Mouse (Mus musculus) c-Kit-positive CD71-negative TER-119-negative erythroid progenitor cells, embryonic 14.5 days (primary cell): ENCODE results near the gene Miga1.
A peak's percentile ranks its signal among the peaks of the same experiment; 100 is the strongest.

Source experiments
- DNase-seq: peaks from one replicate; pipeline ENCODE4 v3.0.0-alpha.2; 2013; ENCODE audit warnings: low read depth

Gene Miga1

GRCm38 (mm10) chr3:152245273-152245910 lies 94.8 kb downstream of the Miga1 start:
- no peak for DNase-seq

GRCm38 (mm10) chr3:152243304-152243703 lies 96.9 kb downstream of the Miga1 start:
- no peak for DNase-seq

DNA sequence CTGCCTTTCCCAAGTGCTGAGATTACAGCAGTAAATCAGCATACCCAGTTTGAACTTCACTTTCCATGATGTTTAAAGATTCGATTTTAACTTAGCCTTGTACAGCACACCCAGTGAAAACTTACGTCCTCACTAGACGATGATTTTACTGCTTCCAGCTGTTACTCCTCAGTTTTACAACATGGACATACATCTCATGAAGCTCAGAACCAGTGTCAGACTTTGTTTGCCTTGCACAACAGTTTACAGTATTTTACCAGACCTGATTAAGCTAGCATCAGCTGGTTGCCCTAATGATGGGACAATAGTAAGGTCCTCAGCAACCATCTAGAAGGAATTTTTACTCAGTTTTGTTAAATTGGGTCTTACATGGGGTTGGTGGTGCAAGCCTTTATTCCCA lies 99.1 kb downstream of the Miga1 start:
- no peak for DNase-seq

DNA sequence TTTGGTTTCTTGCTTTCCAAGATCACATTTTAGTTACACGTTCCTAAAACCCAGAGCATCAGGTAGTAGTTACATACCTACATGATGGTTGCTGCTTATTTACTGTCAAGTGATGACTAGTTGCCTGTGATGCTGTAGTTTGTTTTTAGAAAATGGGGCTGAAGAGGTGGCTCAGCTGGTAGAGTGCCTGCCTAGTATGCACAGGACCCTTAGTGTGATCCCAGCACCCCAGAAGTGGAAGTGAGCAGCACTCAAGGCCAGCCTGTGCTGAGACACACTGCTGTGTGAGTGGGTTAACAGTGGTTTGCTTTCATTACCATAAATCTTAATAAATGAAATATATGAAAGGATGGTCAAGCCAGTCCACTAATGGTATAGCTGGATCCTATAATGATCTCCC lies 100.6 kb downstream of the Miga1 start:
- DNase-seq: no peak

- DNase-seq: peak; percentile 36
Observed at GRCm38 (mm10) chr3:152238836-152239235, 101.4 kb downstream of the Miga1 start.

GRCm38 (mm10) chr3:152235805-152236204 lies 104.4 kb downstream of the Miga1 start:
- DNase-seq: no peak

DNA sequence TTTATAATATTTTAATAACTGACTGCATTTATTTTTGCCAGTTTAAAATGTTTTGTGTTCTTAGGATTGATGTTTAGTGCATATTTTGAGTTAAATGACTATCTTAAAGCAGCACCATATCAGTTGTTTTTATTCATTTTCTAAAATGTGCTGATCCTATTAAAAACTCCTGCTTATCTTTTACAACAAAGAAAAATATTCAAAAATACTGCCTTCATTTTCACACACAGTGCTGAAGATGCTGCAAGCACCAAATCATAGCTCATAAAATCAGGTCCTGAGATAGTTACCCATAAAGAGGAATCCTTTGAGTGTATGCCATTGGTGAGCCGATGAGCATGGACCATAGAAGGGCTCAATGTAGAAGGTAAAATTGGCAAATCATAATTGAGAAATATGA lies 105.0 kb downstream of the Miga1 start:
- no peak for DNase-seq

- DNase-seq: no peak
Observed at GRCm38 (mm10) chr3:152231333-152232100, 108.7 kb downstream of the Miga1 start.

DNA sequence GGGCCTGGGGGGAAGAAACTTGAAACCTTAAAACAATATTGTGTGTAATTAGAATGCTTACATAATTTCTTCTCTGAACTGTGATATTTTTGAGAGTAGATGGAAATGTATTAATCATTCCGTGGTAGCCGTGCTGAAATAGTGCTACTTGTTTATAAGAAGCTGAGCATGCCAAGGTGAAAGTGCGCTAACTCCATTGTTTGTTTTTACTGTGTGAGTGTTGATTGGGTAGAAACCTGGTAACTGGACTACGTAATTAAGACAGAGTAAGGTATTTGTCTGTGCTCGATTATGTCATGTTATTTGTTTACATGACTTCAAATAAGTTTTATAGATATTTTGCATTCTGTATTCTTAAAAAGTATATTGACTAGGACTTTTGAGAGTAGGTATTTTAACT lies 110.9 kb downstream of the Miga1 start:
- no peak for DNase-seq

- DNase-seq: no peak
Observed at GRCm38 (mm10) chr3:152228843-152229242, 111.4 kb downstream of the Miga1 start.

DNA sequence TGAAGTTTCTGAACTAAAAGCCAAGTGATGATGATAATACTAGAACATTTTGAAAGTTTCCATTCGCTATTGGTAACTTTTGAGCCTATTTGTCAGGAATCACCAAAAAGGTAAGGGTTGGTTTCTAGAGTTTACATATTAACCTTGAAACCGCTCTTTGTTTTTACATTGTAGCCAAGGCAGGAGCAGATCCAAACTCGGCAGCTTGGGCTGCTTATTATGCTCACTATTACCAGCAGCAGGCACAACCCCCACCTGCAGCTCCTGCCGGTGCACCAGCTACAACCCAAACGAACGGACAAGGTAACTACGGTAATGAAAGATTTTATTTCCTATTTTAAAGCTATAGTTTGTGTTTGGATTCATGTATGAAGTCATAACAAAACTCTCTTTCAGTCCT lies 114.3 kb downstream of the Miga1 start:
- DNase-seq: no peak

DNA sequence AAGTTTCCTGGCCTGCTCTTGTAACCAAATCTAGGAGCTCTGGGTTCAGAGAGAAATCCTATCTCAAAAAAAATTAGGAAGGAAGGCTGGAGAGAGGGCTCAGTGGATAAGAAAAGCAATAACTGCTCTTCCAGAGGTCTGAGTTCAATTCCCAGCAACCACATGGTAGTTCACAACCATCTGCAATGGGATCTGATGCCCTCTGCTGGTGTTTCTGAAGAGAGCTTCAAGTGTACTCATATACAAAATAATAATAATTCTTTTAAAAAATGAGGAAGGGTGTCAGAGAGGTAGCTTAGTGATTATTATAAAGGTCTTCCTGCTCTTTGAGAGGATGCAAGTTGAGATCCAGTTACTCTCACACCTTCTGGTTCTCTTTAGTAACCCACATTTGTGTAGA lies 115.3 kb downstream of the Miga1 start:
- no peak for DNase-seq
